Mouse (Mus musculus): ENCODE results near the gene 4930558K02Rik. TPM values are rescaled to one million over a fixed set of nuclear protein-coding genes. Genes with fewer than 3 reads are reported as not detected.

The 4930558K02Rik gene
- total RNA-seq, 2 experiments from 2014 or later: 0.29 TPM; not detected in 1

DNA sequence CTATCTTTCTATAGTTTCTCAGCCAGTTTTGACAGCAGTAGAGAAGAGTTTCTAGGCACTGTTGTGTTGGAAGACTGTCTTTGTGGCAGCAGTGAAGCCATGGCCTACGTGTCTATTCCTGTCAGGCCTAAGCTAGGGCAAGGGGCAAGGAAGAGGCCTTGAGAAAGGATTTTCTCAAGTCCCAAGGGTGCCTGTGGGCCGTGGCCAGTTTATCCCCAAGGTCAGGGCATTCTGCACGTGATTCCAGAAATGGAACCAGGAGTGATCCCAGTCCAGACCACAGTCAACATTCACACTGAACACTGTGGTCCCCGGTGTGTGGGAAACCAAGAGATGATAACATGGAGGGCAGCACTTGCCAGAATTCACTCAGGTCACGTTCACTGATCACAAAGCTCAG, 23.6 kb downstream of the 4930558K02Rik start:
- DNase-seq (ENCODE audit: low spot score in 2 of 2): no peak

DNA sequence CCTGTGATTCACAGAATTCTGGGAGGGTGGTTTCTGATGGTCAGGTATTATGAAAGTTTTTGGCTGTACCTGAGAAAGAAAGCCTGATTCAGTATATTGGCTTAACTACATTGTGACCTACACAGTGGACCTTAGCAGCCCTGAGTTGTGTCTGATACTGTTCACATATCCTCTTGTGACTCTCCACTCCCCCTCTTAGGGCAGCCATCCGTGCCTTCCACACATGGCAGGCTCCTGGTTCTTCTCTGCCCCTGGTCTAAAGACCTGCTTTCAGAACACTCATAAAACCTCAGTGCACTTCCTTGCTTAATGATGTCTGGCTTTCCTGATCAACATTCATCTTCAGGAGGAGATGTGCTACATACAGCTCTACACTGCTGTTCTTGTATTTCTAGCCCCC, 26.8 kb downstream of the 4930558K02Rik start:
- DNase-seq (ENCODE audit: low spot score in 2 of 2): no peak

DNA sequence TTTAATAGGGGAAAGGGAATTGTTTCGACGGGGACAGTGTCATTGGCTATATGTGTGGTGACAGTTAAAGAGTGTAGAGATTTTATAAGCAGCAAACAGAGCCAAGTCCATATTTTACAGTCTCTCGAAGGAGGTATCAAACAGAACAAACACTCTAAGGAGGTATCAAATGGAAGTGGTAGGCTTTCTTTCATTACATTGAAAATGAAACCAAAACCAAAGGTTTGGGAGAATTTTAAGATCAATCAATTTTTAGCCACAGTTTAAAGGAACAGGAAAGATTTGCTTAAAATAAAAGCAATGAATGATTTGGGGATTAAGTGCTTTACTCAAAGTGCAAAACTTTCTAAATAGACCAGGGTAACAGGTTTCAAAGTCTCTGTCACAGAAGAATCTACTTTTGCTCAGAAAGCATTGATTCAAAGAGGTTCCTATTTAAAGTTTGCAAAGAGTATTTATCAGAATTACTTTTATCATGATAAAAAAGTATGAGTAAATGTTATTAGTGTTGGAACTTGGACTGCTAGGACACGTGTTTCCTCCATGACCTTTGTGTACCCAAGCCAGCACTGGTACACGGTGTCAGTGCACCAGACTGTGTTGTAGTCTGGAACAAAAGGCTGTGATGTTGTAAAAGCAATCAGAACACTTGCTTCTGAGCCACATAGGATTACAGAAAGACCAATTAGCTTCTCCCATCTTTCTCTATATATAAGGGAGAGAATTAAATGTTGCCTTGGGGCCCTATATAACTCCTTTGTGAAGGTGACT, 28.2 kb downstream of the 4930558K02Rik start:
- DNase-seq (ENCODE audit: low spot score in 2 of 2): no peak

DNA sequence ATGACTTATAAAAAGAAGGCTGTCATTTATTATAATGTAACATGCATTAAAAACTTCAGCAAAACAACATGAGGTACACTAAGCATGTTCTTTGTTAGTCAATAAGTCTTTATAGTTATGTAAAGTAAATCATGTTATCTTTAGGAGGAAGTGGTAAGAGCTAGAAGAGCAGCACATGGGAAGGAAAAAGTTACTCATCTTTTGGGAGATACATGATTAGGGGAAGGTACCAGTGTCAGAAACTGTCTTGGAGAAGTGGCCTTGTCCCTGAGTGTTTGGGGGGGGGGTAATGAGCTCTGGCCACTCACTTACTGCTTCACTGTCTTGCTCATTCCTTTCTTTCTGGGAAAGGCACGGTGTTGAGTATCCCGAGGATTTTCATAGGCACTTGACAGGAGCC, 37.4 kb downstream of the 4930558K02Rik start:
- no peak for DNase-seq (ENCODE audit: low spot score in 2 of 2)

DNA sequence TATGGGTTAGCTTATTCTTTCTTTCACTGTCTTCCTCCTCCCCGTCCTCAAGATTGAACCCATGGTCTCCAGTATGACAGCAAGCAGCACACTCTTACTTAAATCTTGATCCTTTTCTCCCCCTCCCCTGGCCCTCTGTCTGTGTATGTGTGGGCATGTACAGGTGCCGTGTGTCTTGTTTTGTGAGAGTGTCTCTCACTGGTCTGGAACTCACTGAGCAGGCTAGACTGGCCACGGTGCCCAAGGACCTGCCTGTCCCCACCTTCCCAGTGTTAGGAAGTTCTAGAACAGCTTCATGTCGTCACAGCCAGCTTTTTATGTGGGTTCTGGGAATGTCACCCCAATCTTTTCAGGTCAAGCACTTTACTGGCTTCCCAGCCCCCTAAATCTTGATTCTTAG, 47.1 kb downstream of the 4930558K02Rik start:
- no peak for DNase-seq (ENCODE audit: low spot score in 2 of 2)

DNA sequence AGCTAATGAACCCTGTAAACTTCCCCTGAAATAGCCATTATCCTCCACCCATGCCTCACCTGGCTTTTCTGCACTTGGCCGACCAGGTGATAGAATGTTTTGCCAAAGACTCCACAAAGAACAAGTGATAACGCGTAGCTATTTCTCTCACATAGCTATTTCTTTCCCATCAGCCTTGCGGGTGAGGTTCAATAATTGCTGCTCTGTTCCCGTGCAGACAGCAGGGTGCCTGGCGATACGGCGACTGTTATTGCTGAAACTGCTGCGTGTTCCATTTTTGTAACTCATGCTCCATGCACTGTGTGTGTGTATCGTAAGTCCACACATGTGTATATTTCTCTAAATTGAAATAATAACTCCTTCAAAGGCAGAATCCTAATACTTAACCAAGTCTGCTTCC, 47.6 kb downstream of the 4930558K02Rik start:
- DNase-seq (ENCODE audit: low spot score in 2 of 2): no peak

DNA sequence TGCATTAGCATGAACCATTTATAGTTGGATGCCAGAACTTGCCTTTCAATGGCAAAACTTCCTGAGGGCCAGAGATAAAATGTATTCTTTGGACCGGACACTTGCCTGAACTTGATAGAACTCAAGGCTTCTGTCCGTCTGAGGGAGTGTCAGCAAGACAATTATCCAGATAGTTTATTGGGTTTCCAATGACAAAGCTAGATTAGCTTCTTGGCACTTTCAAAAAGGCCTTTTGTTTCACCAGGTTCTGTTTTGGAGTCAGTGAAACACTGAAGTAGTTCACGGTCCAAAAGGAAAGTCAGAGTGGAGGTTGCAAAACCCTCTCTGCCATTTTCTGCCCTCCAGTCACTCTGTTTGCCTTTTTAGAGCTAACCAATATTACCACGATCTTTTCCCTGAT, 48.1 kb downstream of the 4930558K02Rik start:
- no peak for DNase-seq (ENCODE audit: low spot score in 2 of 2)

DNA sequence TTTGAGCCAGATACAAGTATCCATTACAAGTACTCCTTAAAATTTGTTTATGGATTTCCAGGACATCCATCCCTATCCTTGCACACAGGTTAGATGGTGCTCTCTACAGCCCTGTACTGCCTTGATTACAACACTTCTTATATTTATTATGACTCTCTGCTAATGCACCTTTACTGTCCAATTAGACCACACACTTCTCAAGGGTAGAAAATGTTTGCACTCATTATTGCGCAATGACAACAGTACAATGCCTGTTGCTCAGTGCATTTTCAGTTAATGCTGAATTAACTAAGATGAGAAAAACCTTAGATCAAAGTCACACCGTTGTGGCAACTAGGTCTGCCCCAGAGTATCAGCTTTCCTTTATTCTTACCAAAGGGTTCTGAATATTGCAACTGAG, 51.5 kb downstream of the 4930558K02Rik start:
- DNase-seq (ENCODE audit: low spot score in 2 of 2): no peak

DNA sequence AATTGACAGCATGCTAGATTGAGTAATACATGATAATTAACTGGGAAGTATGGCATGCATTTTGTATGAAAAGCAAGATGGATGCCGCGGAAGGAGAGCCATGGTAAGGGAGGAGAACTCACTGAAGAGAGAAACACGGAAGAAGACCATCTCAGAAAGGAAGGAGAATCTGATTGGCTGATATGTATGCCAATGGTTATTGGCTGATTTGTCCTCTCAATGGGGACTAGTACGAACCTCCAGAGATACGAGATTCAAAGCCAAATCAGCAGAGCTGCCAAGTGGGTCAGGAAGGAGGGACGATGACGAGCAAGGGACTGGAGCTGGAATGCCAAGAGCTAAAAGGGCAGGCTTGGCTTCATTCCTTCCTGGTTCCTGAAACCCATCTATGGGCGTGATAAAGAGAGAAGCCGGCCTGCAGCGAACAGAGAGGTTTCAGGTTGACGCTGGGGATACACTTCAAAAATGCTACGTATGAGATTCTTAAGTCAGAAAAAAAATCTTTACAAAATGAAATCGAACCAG, 54.1 kb downstream of the 4930558K02Rik start:
- no peak for DNase-seq (ENCODE audit: low spot score in 2 of 2)

DNA sequence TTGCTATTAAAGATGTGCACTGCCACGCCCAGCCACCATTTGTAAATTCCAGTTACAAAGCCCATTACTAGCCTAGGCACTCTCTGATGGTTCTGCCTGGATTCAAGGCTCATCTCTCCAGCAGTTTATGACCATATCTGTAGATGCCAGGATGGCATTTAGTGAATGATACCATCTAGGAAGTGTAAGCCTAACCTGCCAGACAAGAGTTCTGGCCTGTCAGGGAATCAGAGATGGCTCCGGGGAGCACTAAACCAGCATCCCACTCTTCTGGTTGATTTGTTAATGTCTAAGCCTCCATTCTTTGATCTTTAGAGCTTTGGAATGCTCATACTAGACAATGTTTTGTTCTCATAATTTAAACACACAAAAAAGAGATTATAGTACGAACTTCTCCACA, 55.1 kb downstream of the 4930558K02Rik start:
- no peak for DNase-seq (ENCODE audit: low spot score in 2 of 2)

DNA sequence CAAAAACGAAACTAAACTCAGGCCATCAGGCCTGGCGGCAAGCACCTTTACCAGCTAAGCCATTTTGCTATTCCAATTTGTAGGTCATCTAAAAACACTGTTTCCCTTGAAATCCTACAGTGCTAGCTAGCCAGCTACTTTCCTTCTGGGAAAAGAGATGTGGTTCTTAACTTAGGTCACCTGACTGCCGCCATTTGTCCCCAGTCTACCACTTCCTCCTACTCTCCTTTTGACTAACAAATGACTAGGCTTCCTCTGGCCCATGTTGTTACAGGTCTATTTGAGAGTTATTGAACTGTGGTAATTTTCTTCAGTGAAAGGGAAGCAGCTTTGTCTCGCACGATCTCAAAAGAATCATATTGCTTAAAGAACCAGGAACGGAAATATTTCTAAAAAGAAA, 57.5 kb downstream of the 4930558K02Rik start:
- no peak for DNase-seq (ENCODE audit: low spot score in 2 of 2)

DNA sequence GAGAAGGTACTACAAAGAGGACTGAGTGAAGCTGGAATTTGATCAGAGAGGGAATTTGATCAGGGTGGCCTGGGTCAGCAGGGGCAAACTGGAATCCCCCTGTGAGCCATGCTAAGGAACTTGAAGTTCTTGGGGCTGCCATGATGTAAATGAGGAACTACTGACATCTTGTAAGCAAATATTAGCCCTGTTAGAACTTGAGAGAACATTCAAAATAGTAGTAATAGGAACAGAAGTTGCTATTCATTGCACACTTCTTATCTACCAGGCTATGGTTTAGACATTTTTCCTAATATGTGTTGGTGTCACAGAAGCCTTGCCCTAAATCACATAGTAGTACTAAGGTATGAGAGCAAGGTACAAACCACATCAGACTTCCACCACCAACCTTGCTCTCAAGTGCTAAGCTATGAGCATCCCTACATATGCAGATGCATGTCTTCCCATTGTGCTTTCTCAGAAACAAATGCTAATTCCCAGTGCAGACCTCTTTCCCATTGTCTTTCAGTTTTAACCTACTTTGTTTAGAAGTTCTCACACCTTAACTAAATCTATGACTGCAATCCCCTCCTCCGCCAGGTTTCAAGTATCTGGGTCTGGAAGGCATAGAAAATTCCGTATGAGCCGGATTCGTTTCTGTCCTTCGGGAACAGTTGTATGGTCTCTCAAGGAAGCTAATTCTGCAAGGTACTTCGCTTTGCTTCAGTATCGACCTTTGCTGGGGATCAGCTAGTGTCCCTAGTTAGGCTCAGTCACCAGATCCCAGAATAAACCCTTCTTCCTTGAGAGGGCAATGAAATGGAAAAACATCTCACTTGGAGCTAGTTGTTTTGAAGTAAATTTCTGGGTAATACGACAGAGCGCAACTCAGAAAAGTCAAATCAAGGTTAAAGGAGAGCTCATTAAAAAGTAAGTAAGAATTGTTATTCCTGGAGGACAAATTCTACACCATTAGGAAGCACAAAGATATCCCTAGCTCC, 58.7 kb downstream of the 4930558K02Rik start:
- no peak for DNase-seq (ENCODE audit: low spot score in 2 of 2)

DNA sequence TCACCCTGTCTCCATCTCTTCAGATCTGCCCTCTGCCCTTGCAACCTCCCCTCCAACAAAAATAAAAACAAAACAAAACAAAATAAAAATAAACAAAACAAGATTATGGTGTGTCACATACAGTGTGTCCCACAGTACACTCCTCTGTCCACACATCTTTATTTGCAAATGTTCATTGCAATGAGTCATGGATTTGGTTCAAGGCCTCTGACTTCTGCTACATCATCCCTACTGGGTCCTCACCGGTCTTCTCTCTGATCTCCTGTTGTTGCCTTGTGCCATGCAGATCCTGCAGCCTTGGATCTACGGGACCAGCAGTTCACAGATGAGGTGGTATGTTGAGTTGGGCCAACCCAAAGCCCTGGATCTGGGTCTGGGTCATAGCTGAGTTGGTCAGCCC, 59.8 kb downstream of the 4930558K02Rik start:
- no peak for DNase-seq (ENCODE audit: low spot score in 2 of 2)

DNA sequence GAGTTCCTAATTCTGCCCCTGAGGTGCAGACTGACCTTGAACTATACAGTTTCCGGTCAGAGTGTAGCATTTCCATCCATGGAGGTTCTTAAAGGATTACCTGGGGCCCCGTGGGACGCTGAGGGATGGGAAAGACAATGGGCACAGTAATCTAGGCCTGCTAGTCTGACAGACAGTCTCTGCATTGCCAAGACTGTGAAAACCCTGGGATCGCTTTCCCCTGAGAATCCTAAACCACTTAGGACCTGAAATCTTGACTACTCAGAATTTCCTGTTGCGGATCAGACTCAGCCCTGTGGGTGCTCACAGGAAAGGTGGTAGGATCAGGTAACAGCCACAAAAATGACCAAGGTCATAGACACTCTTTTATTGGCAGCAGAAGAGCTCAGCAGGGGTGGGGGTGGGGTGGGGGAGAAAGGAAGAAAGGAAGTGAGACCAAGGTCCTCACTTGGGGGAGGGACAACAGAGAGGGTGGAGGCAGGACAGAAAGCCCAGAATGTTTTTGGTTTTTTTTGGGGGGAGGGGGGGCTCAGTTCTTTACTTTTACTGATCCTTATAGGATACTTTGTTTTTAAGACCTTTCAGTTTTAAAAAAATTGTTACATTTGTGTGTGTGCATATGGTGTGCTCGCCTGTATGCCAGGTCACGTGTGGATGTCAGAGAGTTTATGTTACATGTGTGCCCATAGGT, 60.6 kb downstream of the 4930558K02Rik start:
- DNase-seq (ENCODE audit: low spot score in 2 of 2): no peak

DNA sequence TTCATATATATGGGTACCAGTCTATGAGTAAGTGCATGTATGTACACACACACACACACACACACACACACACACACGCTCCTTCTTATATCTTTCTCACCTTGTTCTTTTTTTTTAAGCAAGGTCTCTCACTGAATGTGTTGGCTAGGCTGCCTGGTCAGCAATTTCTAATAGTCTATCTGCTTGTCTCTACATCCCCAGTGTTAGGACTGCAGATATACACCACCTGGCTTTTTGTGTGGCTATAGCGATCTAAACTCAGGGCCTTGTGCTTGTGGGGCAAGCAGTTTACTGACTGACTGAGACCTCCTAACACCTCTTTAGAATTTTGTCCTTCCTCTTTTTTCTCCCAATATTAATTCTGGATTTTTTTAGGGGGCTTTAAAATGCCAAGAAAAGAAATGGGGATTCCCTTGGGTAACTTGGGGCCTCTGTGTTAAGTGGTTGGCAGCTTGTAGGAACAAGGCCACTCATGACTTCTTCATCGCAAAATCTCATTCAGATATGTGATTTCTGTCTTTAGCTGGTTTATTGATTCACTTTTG, 61.4 kb downstream of the 4930558K02Rik start:
- DNase-seq (ENCODE audit: low spot score in 2 of 2): no peak

DNA sequence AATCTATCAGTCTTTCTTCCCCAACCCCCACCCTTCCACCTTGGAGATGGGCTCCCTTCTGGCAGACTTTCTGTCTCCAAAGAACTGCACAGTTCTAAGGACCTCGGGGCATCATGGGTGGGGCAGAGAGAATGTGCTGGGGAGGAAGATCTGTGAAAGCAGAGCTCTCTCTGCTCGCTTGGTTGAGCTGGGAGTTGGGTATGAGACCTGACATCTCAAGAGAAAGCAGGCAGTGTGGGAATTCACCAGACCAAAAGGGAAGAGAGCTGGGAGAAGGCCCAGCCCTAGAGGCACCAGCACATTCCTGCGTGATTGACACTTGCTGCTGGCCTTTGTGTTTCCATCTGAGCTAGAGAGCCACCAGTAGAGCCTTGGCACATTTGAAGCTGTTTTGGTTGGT, 63.4 kb downstream of the 4930558K02Rik start:
- no peak for DNase-seq (ENCODE audit: low spot score in 2 of 2)

DNA sequence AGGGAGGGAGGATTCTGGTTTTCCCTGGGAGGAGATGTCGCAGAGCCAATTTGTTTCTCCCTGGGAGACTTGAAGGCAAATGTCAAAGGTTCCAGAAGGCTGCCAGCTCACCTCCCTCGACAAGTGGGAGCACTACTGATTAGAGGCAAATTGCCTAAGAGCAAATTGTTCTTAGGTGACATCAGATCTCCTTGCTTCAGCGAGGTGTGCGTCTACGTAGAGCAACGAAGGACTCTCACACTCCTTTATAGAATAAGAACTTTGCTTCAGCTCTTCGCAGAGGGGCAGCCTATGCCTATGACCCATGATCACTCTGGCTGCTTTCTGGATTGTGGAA, 65.8 kb downstream of the 4930558K02Rik start:
- DNase-seq (ENCODE audit: low spot score in 2 of 2): no peak

DNA sequence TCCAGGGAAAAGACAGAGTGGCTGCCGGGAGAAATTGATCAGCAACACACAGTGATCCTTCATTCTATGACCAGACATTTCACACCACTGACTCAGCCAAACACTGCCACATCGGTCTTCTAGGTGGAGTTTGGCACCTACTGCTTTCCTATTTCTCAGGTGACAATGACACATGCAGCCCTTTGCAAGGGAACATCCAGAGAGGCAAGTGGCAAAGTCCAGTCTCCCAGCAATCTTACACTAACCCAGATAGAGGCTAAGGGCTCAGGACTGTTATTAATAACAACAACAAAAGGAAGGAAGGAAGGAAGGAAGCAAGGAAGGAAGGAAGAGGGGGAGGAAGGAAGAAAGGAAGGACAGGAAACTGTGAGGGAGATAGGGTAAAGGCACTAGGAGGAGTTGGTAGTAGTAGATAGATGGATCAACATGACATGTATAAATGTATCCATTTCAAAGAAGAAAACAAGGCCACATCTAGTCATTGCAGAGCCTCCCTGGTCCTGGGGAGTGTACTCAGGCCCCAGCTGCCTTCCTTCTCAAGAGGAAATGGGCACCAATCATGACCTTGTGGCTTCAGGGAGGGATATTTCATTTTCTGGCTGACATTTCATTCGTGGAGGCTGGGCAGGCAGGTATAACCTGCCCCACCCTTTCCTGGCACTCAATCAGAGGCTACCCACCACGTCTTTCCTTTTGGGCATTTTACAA, 66.3 kb downstream of the 4930558K02Rik start:
- DNase-seq (ENCODE audit: low spot score in 2 of 2): no peak

DNA sequence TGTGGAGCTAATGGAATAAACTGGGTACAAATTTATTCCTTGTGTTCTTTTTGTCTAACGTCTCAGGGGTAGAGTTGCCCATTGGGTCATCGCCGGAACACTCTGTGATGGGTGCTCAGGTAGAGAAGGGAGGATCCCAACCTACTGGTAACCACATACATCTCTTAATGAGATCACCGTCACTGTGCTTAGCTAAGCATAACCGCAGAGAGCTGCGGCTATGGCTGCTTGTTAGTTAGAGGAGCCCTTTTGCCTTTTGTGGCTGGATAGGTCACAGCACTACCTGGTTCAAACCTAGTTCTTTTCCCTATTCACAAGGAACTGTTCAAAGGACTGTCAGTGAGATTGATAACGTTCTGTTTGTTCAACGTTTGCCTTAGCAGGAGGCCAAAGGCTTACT, 70.4 kb downstream of the 4930558K02Rik start:
- DNase-seq (ENCODE audit: low spot score in 2 of 2): no peak

DNA sequence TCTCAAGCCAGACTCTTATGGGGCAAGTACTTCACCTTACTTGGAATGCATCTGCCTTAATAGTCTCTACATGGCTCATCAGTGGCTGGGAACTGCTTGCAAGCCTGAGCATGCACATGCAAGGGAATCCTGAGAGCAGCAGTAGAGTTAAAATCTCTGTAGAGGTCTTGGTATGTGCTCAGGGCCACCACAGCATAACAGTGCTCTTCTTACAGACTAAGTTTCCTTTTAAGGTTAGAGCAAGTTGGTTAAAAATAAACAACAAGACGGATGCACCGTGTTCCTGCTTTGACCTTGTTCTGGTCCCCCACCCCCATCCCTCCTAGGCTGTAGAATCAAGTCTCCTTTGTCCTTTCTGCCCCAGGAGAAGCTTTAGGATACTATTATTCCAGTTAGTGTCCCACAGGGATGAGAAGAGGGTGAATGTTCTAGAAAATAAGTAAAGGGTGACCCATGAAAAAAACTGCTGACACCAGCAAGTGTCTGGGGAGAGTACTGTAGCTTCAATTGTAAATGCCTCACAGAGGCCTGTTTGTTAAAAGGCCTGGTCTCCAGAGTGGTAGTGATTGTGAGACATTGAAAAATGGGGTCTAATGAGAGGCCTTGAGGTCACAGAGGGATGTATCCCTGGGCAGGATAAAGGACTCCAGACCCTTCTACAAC, 71.5 kb downstream of the 4930558K02Rik start:
- no peak for DNase-seq (ENCODE audit: low spot score in 2 of 2)
